Mouse (Mus musculus): ENCODE results near the gene Epn2.

Gene Epn2

GRCm38 (mm10) chr11:61578983-61579877 is at the start of gene Epn2:
Gene Epn2 (minus strand): TSS chr11:61579687.
- no peak for DNase-seq (ENCODE audit: low read depth)

GRCm38 (mm10) chr11:61626509-61626908 is 47.0 kb upstream of the Epn2 start:
- peak; percentile 31 for DNase-seq (ENCODE audit: low read depth)

GRCm38 (mm10) chr11:61625136-61625535 is 45.6 kb upstream of the Epn2 start:
- DNase-seq (ENCODE audit: low read depth), result no peak

GRCm38 (mm10) chr11:61620762-61621161 is 41.3 kb upstream of the Epn2 start:
- no peak for DNase-seq (ENCODE audit: low read depth)

GRCm38 (mm10) chr11:61620254-61620670 is 40.8 kb upstream of the Epn2 start:
- DNase-seq (ENCODE audit: low read depth), result no peak

GRCm38 (mm10) chr11:61619791-61620241 is 40.3 kb upstream of the Epn2 start:
- no peak for DNase-seq (ENCODE audit: low read depth)

GRCm38 (mm10) chr11:61619356-61619755 is 39.9 kb upstream of the Epn2 start:
- no peak for DNase-seq (ENCODE audit: low read depth)

- no peak for DNase-seq (ENCODE audit: low read depth)
Measured at GRCm38 (mm10) chr11:61618571-61618970, 39.1 kb upstream of the Epn2 start.

GRCm38 (mm10) chr11:61618131-61618530 is 38.6 kb upstream of the Epn2 start:
- no peak for DNase-seq (ENCODE audit: low read depth)

GRCm38 (mm10) chr11:61617293-61617975 is 37.9 kb upstream of the Epn2 start:
- no peak for DNase-seq (ENCODE audit: low read depth)

GRCm38 (mm10) chr11:61616523-61617292 is 37.2 kb upstream of the Epn2 start:
- no peak for DNase-seq (ENCODE audit: low read depth)

- no peak for DNase-seq (ENCODE audit: low read depth)
Measured at GRCm38 (mm10) chr11:61615686-61616522, 36.4 kb upstream of the Epn2 start.

- no peak for DNase-seq (ENCODE audit: low read depth)
Measured at GRCm38 (mm10) chr11:61614401-61614800, 34.9 kb upstream of the Epn2 start.

GRCm38 (mm10) chr11:61612116-61612635 is 32.7 kb upstream of the Epn2 start:
- no peak for DNase-seq (ENCODE audit: low read depth)

GRCm38 (mm10) chr11:61611197-61611596 is 31.7 kb upstream of the Epn2 start:
- DNase-seq (ENCODE audit: low read depth), result no peak

GRCm38 (mm10) chr11:61608072-61608471 is 28.6 kb upstream of the Epn2 start:
- no peak for DNase-seq (ENCODE audit: low read depth)

- peak; percentile 98 for DNase-seq (ENCODE audit: low read depth)
Measured at GRCm38 (mm10) chr11:61602705-61603104, 23.2 kb upstream of the Epn2 start.

GRCm38 (mm10) chr11:61601465-61601864 is 22.0 kb upstream of the Epn2 start:
- DNase-seq (ENCODE audit: low read depth), result no peak

- DNase-seq (ENCODE audit: low read depth), result no peak
Measured at GRCm38 (mm10) chr11:61598367-61598766, 18.9 kb upstream of the Epn2 start.

GRCm38 (mm10) chr11:61597471-61597870 is 18.0 kb upstream of the Epn2 start:
- no peak for DNase-seq (ENCODE audit: low read depth)

GRCm38 (mm10) chr11:61593069-61593468 is 13.6 kb upstream of the Epn2 start:
- no peak for DNase-seq (ENCODE audit: low read depth)
